Mouse (Mus musculus): Measurements from ENCODE around the gene Grin2c.

The Grin2c gene

GRCm38 (mm10) chr11:115267061-115267883 is at the start of gene Grin2c:
TSS of gene Grin2c (minus strand) at chr11:115267243.
- DNase-seq (ENCODE audit: low read depth): no peak

- DNase-seq (ENCODE audit: low read depth): no peak
Observed at GRCm38 (mm10) chr11:115314249-115314648, 47.2 kb upstream of the Grin2c start.

- no peak for DNase-seq (ENCODE audit: low read depth)
Observed at GRCm38 (mm10) chr11:115308781-115309180, 41.7 kb upstream of the Grin2c start.

GRCm38 (mm10) chr11:115306863-115307262 is 39.8 kb upstream of the Grin2c start, which contains the start of gene Otop2:
TSS of gene Otop2 (plus strand) at chr11:115307163.
- no peak for DNase-seq (ENCODE audit: low read depth)

GRCm38 (mm10) chr11:115303167-115303566 is 36.1 kb upstream of the Grin2c start:
- DNase-seq (ENCODE audit: low read depth): no peak

GRCm38 (mm10) chr11:115301351-115301750 is 34.3 kb upstream of the Grin2c start:
- DNase-seq (ENCODE audit: low read depth): no peak

- no peak for DNase-seq (ENCODE audit: low read depth)
Observed at GRCm38 (mm10) chr11:115300745-115301144, 33.7 kb upstream of the Grin2c start.

GRCm38 (mm10) chr11:115298160-115298559 is 31.1 kb upstream of the Grin2c start:
- DNase-seq (ENCODE audit: low read depth): no peak

- no peak for DNase-seq (ENCODE audit: low read depth)
Observed at GRCm38 (mm10) chr11:115297214-115297826, 30.3 kb upstream of the Grin2c start, which contains the start of gene Fads6. TSS of gene Fads6 (minus strand) at chr11:115297663.

- no peak for DNase-seq (ENCODE audit: low read depth)
Observed at GRCm38 (mm10) chr11:115296471-115297210, 29.6 kb upstream of the Grin2c start.

- DNase-seq (ENCODE audit: low read depth): no peak
Observed at GRCm38 (mm10) chr11:115295939-115296338, 28.9 kb upstream of the Grin2c start.

- DNase-seq (ENCODE audit: low read depth): no peak
Observed at GRCm38 (mm10) chr11:115292631-115293375, 25.8 kb upstream of the Grin2c start.

GRCm38 (mm10) chr11:115291503-115291902 is 24.5 kb upstream of the Grin2c start:
- no peak for DNase-seq (ENCODE audit: low read depth)

- DNase-seq (ENCODE audit: low read depth): peak; percentile 92
Observed at GRCm38 (mm10) chr11:115290919-115291318, 23.9 kb upstream of the Grin2c start.

GRCm38 (mm10) chr11:115290314-115290713 is 23.3 kb upstream of the Grin2c start:
- DNase-seq (ENCODE audit: low read depth): no peak

- no peak for DNase-seq (ENCODE audit: low read depth)
Observed at GRCm38 (mm10) chr11:115289885-115290284, 22.8 kb upstream of the Grin2c start.

GRCm38 (mm10) chr11:115288305-115288704 is 21.3 kb upstream of the Grin2c start:
- DNase-seq (ENCODE audit: low read depth): no peak

- DNase-seq (ENCODE audit: low read depth): no peak
Observed at GRCm38 (mm10) chr11:115287386-115287785, 20.3 kb upstream of the Grin2c start.

- DNase-seq (ENCODE audit: low read depth): no peak
Observed at GRCm38 (mm10) chr11:115286201-115286993, 19.4 kb upstream of the Grin2c start.

- no peak for DNase-seq (ENCODE audit: low read depth)
Observed at GRCm38 (mm10) chr11:115285282-115285681, 18.2 kb upstream of the Grin2c start.

Measured in fibroblast of lung, adult 2 months (primary cell).